Mouse (Mus musculus) embryonic facial prominence, embryonic 14.5 days (tissue): ENCODE data around the gene Coa7. TPM values are rescaled to one million over a fixed set of nuclear protein-coding genes. Genes with fewer than 3 reads are reported as not detected.

Experiments
- ATAC-seq: fragments of 200-750 bp; cut with Nextera tagmentation; 2 replicates; pipeline ENCODE4 v1.8.0; 2017; ENCODE audit warnings: low read depth, moderate number of reproducible peaks, moderate TSS enrichment
- DNase-seq: peaks from one replicate; pipeline ENCODE4 v3.0.0-alpha.2; 2015; ENCODE audit warnings: low spot score
- H3K27ac ChIP-seq: fragments of 300-500 bp; sonication (generic); replicated peaks from 2 replicates; pipeline ENCODE4 v1.5.1; 2014; ENCODE audit warnings: low read depth, mild to moderate bottlenecking, low read length, moderate library complexity
- H3K27me3 ChIP-seq: fragments of 300-500 bp; sonication (generic); replicated peaks from 2 replicates; pipeline ENCODE4 v1.6.1; 2014; ENCODE audit warnings: low read length; ENCODE audit not compliant: control insufficient read depth, insufficient read depth
- H3K36me3 ChIP-seq: fragments of 300-500 bp; sonication (generic); 2 replicates; pipeline ENCODE4 v1.6.1; 2014; ENCODE audit warnings: low read length, mixed read lengths; ENCODE audit not compliant: control insufficient read depth, insufficient read depth
- H3K4me1 ChIP-seq: fragments of 300-500 bp; sonication (generic); 2 replicates; pipeline ENCODE4 v1.6.1; 2014; ENCODE audit warnings: antibody characterized with exemption, low read length; ENCODE audit not compliant: control insufficient read depth, insufficient read depth
- H3K4me2 ChIP-seq: fragments of 300-500 bp; sonication (generic); 2 replicates; pipeline ENCODE4 v1.6.1; 2014; ENCODE audit warnings: low read depth, mild to moderate bottlenecking, low read length, moderate library complexity, mixed read lengths
- H3K4me3 ChIP-seq: fragments of 300-500 bp; sonication (generic); 2 replicates; pipeline ENCODE4 v1.5.1; 2014; ENCODE audit warnings: low read depth, mild to moderate bottlenecking, low read length
- H3K9ac ChIP-seq: fragments of 300-500 bp; sonication (generic); 2 replicates; pipeline ENCODE4 v1.6.1; 2014; ENCODE audit warnings: low read depth, mild to moderate bottlenecking, low read length, moderate library complexity, mixed read lengths
- H3K9me3 ChIP-seq: fragments of 300-500 bp; sonication (generic); 2 replicates; pipeline ENCODE4 v1.6.1; 2016; ENCODE audit warnings: low read length; ENCODE audit not compliant: control insufficient read depth
- WGBS: fragments of 180-500 bp; shearing (Covaris S2); extraction: QIAGEN DNeasy Blood & Tissue Kit; methylation state at CpG from one replicate; pipeline ENCODE4 v1.1.7; 2014; 5-methylcytosine and 5-hydroxymethylcytosine counted together
- polyA plus RNA-seq: library from polyadenylated mRNA; unstranded; fragments of >200 nt; fragmentation: Nextera tagmentation; extraction: Ambion mirVana; gene quantifications from 2 replicates; pipeline ENCODE4 v1.2.1, GENCODE M21; 2014

Gene Coa7
- polyA plus RNA-seq = 39.5 and 40.2 TPM in 2 replicates

GRCm38 (mm10) chr4:108327730-108328484 is at the start of gene Coa7:
Gene Coa7, plus strand, starts transcription at chr4:108328140.
- Histone ChIP-seq H3K4me2 (peak within 1 kb of the TSS; percentile 60), H3K9ac (peak within 1 kb of the TSS; percentile 70), H3K4me3 (peak within 1 kb of the TSS; percentile 67), H3K4me1 (no peaks in the 10 kb centered on the region), H3K36me3 (peaks cover 10% of the 10 kb centered on the region), H3K9me3 (no peaks in the 10 kb centered on the region), H3K27ac (peak within 1 kb of the TSS; percentile 94), H3K27me3 (no peaks in the 10 kb centered on the region)
- under 1% methylated on average over 32 of the region's 45 CpGs for WGBS
- peak; percentile 94 for ATAC-seq
- DNase-seq = peak; percentile 97

- Histone ChIP-seq H3K9me3 (no peaks in the 10 kb centered on the region), H3K4me1 (peaks cover 16% of the 10 kb centered on the region), H3K4me3 (peak overlapping the region; percentile 95), H3K27me3 (no peaks in the 10 kb centered on the region), H3K36me3 (no peaks in the 10 kb centered on the region), H3K27ac (peak overlapping the region; percentile 89), H3K9ac (peak overlapping the region; percentile 94), H3K4me2 (peak overlapping the region; percentile 70)
- WGBS = under 1% methylated on average over 14 of the region's 14 CpGs
- ATAC-seq (0 out of 2 replicates have a peak, but pooled peaks have one; percentile 0), DNase-seq (no peak)
Measured at GRCm38 (mm10) chr4:108300266-108300665, 27.7 kb upstream of the Coa7 start.

GRCm38 (mm10) chr4:108300670-108301373 is 27.1 kb upstream of the Coa7 start, which contains the start of gene Zyg11b:
Gene Zyg11b, minus strand, starts transcription at chr4:108301096.
- Histone ChIP-seq H3K4me1 (peaks cover 16% of the 10 kb centered on the region), H3K36me3 (no peaks in the 10 kb centered on the region), H3K27me3 (no peaks in the 10 kb centered on the region), H3K9ac (peak within 1 kb of the TSS; percentile 94), H3K4me2 (peak within 1 kb of the TSS; percentile 70), H3K27ac (peak within 1 kb of the TSS; percentile 89), H3K9me3 (no peaks in the 10 kb centered on the region), H3K4me3 (peak within 1 kb of the TSS; percentile 95)
- ATAC-seq = peak; percentile 96
- WGBS = 0% methylated on average over 18 of the region's 58 CpGs
- peak; percentile 97 for DNase-seq

- H3K9me3 ChIP-seq = peaks cover 5% of the 10 kb centered on the region; the same call in 1 of the 2 replicates
- H3K4me3 ChIP-seq = no peak overlapping the region
- no peak for DNase-seq
- no peak overlapping the region for H3K27ac ChIP-seq
- ATAC-seq = no peak
- no peaks in the 10 kb centered on the region for H3K27me3 ChIP-seq
- H3K36me3 ChIP-seq = no peaks in the 10 kb centered on the region
- peaks cover 16% of the 10 kb centered on the region for H3K4me1 ChIP-seq
- no peak overlapping the region for H3K4me2 ChIP-seq
- WGBS = 76% methylated on average over 5 of the region's 5 CpGs
- H3K9ac ChIP-seq = no peak overlapping the region
Measured at GRCm38 (mm10) chr4:108302296-108302890, 25.5 kb upstream of the Coa7 start.

- no peak for DNase-seq
- Histone ChIP-seq H3K9me3 (peaks cover 10% of the 10 kb centered on the region), H3K36me3 (no peaks in the 10 kb centered on the region), H3K4me1 (no peaks in the 10 kb centered on the region), H3K4me2 (no peak overlapping the region), H3K9ac (no peak overlapping the region), H3K4me3 (no peak overlapping the region), H3K27ac (no peak overlapping the region), H3K27me3 (no peaks in the 10 kb centered on the region)
- ATAC-seq = no peak
- WGBS = 81% methylated on average over 6 of the region's 6 CpGs
Measured at GRCm38 (mm10) chr4:108310706-108311105, 17.2 kb upstream of the Coa7 start.

- Histone ChIP-seq H3K9ac (no peak overlapping the region), H3K4me3 (no peak overlapping the region), H3K4me1 (no peaks in the 10 kb centered on the region), H3K36me3 (no peaks in the 10 kb centered on the region), H3K9me3 (no peaks in the 10 kb centered on the region), H3K27me3 (no peaks in the 10 kb centered on the region), H3K27ac (no peak overlapping the region), H3K4me2 (no peak overlapping the region)
- ATAC-seq = no peak
- no peak for DNase-seq
- 62% methylated on average over 5 of the region's 5 CpGs for WGBS
Measured at GRCm38 (mm10) chr4:108314041-108314440, 13.9 kb upstream of the Coa7 start.

- Histone ChIP-seq H3K9ac (no peak overlapping the region), H3K27me3 (no peaks in the 10 kb centered on the region), H3K4me2 (no peak overlapping the region), H3K9me3 (0 out of 2 replicates have a peak, but pooled peaks cover 3% of the 10 kb centered on the region), H3K4me3 (no peak overlapping the region), H3K36me3 (no peaks in the 10 kb centered on the region), H3K27ac (no peak overlapping the region), H3K4me1 (no peaks in the 10 kb centered on the region)
- 85% methylated on average over 12 of the region's 12 CpGs for WGBS
- DNase-seq (no peak), ATAC-seq (no peak)
Measured at GRCm38 (mm10) chr4:108317656-108318605, 10.0 kb upstream of the Coa7 start.
